Mouse (Mus musculus): Measurements from ENCODE around the gene Rpl10a.

DNA sequence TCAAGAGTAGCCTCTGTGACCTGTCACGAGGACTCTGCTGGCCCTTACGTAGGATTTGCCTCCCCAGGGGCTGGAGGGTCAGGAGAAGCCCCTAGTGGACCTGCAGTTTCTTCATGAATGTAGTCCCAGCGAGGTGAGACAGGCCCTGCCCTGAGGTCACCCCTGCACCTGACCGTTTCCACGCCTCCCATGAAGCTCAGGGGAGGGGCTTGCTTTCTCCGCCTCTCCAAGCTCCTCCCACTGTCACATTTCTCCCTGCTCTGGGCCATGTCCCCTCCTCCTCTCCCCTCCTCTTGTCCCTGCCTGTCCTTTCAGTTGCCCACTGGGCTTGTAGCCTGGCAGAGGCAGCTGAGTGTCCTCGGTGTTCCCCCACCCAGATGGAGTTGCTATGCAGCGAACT is 11.2 kb upstream of the Rpl10a start:
- no peak for TF ChIP-seq CTCF (IDR thresholded peaks at IDR 0.05; ENCODE audit: low read depth)
- TF ChIP-seq EP300 (optimal IDR thresholded peaks at IDR 0.05): no peak
